Mouse (Mus musculus) forebrain, embryonic 15.5 days (tissue): ENCODE measurements around the gene Emc9. TPM values are rescaled to one million over a fixed set of nuclear protein-coding genes. Genes with fewer than 3 reads are reported as not detected.

Source experiments
- ATAC-seq: fragments of 200-750 bp; cut with Nextera tagmentation; replicated peaks from 2 replicates; pipeline ENCODE4 v1.8.0; 2017; ENCODE audit warnings: mild to moderate bottlenecking, moderate TSS enrichment, moderate library complexity
- H3K27ac ChIP-seq: fragments of 300-500 bp; sonication (generic); replicated peaks from 2 replicates; pipeline ENCODE4 v1.5.1; 2015; ENCODE audit warnings: mild to moderate bottlenecking, inconsistent platforms
- H3K27me3 ChIP-seq: fragments of 300-500 bp; sonication (generic); 2 replicates; pipeline ENCODE4 v1.6.1; 2015; ENCODE audit warnings: inconsistent platforms
- H3K36me3 ChIP-seq: fragments of 300-500 bp; sonication (generic); 2 replicates; pipeline ENCODE4 v1.6.1; 2015; ENCODE audit warnings: mild to moderate bottlenecking, inconsistent platforms
- H3K4me1 ChIP-seq: fragments of 300-500 bp; sonication (generic); 2 replicates; pipeline ENCODE4 v1.6.1; 2015; ENCODE audit warnings: inconsistent platforms
- H3K4me2 ChIP-seq: fragments of 300-500 bp; sonication (generic); replicated peaks from 2 replicates; pipeline ENCODE4 v1.6.1; 2015; ENCODE audit warnings: mild to moderate bottlenecking, inconsistent platforms
- H3K4me3 ChIP-seq: fragments of 300-500 bp; sonication (generic); 2 replicates; pipeline ENCODE4 v1.5.1; 2015; ENCODE audit warnings: mild to moderate bottlenecking, inconsistent platforms
- H3K9ac ChIP-seq: fragments of 300-500 bp; sonication (generic); replicated peaks from 2 replicates; pipeline ENCODE4 v1.6.1; 2015; ENCODE audit warnings: mild to moderate bottlenecking, inconsistent platforms
- H3K9me3 ChIP-seq: fragments of 300-500 bp; sonication (generic); 2 replicates; pipeline ENCODE4 v1.6.1; 2016; ENCODE audit warnings: inconsistent platforms
- WGBS: fragments of 180-500 bp; shearing (Covaris S2); methylation state at CpG from one replicate; pipeline ENCODE4 v1.1.7; 2015; ENCODE audit warnings: mixed read lengths; 5-methylcytosine and 5-hydroxymethylcytosine counted together
- polyA plus RNA-seq: library from polyadenylated mRNA; unstranded; fragments of >200 nt; fragmentation: Nextera tagmentation; extraction: Ambion mirVana; gene quantifications from 2 replicates; pipeline ENCODE4 v1.2.1, GENCODE M21; 2015

The Emc9 gene
- 15.0 and 16.0 TPM in 2 replicates for polyA plus RNA-seq

DNA sequence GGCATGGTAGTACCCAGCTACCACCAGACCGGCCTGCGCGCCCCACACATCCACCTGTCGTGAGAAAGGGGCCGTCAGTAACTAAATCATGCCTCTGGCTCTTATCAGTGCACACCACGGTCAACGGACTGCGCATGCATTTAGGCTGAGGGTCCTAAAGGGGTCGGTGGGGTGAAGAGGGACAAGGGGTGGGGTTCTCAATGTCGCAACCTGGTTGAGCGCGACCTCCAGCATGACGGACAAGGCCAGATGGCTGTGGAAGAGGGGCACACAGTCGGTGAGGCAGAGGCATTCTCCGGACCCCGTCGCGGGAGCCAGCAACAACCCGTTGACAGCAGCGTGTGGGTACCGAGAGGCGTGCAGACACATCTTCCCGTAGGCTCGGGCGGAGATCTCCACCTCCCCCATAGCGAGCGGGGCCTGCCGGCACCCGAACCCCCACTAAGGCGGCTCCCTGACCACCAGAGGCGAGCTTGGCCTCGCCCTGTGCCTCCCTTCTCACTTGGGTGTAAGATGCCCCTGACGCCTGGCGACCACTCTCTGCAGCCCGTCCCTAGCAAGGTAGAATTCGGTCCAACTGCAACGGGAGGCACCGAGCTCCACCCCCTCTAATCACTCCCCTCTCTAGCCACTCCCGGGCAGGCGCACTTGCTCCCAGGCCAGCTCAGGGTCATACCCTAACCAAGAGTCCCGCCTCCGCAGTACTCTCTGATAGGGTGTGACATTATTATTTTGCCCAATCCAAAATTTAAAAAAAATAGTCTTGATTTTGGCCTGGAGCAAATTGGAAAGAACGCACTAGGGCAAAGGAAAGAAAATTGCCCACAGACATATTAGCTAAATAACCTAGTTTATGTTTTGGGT is at the start of gene Emc9:
TSS of gene Emc9 (minus strand) at position 601 of the 864 bp plus-strand sequence.
- H3K36me3 ChIP-seq: peaks cover 8% of the 10 kb centered on the region; the same call in 1 of the 2 replicates
- H3K9ac ChIP-seq: peak within 1 kb of the TSS; percentile 47
- WGBS: 3% methylated on average over 43 of the region's 43 CpGs
- H3K27ac ChIP-seq: no peak within 1 kb of the TSS
- H3K4me1 ChIP-seq: peaks cover 22% of the 10 kb centered on the region
- peak; percentile 65 for ATAC-seq
- H3K9me3 ChIP-seq: no peaks in the 10 kb centered on the region
- H3K4me3 ChIP-seq: peak within 1 kb of the TSS; percentile 43
- H3K4me2 ChIP-seq: peak within 1 kb of the TSS; percentile 51
- H3K27me3 ChIP-seq: no peaks in the 10 kb centered on the region

GRCm38 (mm10) chr14:55629312-55629711 is 44.2 kb upstream of the Emc9 start:
- no peak for ATAC-seq
- WGBS: 49% methylated on average over 5 of the region's 5 CpGs
- Histone ChIP-seq H3K27ac (no peak overlapping the region), H3K4me1 (peaks cover 3% of the 10 kb centered on the region), H3K9ac (no peak overlapping the region), H3K4me2 (no peak overlapping the region), H3K36me3 (peaks cover 84% of the 10 kb centered on the region), H3K4me3 (no peak overlapping the region), H3K27me3 (no peaks in the 10 kb centered on the region), H3K9me3 (no peaks in the 10 kb centered on the region)

DNA sequence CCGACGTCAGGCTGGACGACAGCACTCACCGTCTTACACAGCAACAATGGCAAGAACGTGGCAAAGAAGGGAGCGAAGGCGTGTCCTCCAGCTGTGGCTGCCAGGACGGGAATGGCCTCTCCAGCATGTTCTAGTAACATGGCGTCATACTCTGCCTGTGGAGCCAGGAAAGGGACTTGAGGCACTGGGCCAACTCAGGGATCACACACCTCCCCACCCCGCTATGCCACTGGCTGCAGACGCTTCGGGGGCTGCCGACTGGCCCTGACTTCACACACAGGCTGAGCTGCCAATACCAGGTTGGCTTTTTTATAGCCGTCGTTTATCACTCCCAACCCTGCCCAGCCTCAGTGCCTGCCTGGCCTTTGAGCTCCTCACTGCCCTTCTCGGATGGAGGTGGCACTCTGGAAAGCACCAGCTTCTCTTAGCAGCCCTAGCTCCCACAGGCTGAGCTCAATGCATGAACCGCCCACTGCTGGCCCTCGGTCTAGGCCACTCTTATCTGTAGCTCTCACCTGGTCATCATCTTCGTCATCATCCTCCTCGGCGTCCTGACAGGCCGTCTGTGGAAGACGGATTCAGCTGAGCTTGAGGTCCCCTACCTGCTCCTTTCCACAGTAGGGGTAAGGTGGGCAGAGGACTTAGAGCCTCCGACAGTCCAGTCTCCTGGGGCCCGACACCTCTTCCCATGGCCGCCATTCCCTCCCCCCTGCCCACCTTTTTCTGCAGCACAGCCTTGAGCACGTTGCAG is 43.1 kb upstream of the Emc9 start:
- Histone ChIP-seq H3K36me3 (peaks cover 80% of the 10 kb centered on the region), H3K4me3 (no peak overlapping the region), H3K27ac (no peak overlapping the region), H3K4me1 (no peaks in the 10 kb centered on the region), H3K27me3 (no peaks in the 10 kb centered on the region), H3K9me3 (no peaks in the 10 kb centered on the region), H3K9ac (no peak overlapping the region), H3K4me2 (no peak overlapping the region)
- WGBS: 92% methylated on average over 27 of the region's 27 CpGs
- no peak for ATAC-seq

- H3K27me3 ChIP-seq: no peaks in the 10 kb centered on the region
- peak overlapping the region; percentile 32 for H3K4me3 ChIP-seq
- WGBS: 53% methylated on average over 22 of the region's 22 CpGs
- ATAC-seq: peak; percentile 59; the same call in 1 of the 2 replicates
- 0 out of 2 replicates have a peak, but pooled peaks cover 7% of the 10 kb centered on the region for H3K4me1 ChIP-seq
- no peaks in the 10 kb centered on the region for H3K9me3 ChIP-seq
- H3K36me3 ChIP-seq: no peaks in the 10 kb centered on the region
- H3K4me2 ChIP-seq: peak overlapping the region; percentile 28
- H3K9ac ChIP-seq: no peak overlapping the region
- H3K27ac ChIP-seq: no peak overlapping the region; the same call in 1 of the 2 replicates
These were observed 33.5 kb upstream of the Emc9 start for GRCm38 (mm10) chr14:55618486-55619195.

DNA sequence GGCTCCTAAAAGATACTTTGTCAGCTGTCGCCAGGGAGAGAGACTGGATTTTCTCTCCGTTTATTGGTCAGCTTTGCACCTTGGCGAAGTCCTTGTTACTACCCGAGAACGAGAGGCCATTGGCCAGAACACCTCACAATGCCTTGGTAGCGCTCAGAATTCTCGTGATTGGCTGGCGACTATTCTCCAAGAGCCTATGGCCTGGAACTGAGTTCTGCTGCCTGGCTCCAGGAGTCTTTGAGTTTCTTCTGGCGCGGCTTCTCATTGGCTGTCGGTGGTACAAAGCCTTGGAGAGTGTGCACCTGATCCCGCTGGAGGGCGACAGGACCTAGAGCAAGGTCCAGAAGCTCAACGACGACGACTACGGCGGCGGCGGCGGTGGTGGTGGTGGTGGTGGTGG is 32.7 kb upstream of the Emc9 start, which contains the start of gene Rec8:
TSS of gene Rec8 (plus strand) at position 216 of the 400 bp plus-strand sequence.
- no peak within 1 kb of the TSS for H3K9ac ChIP-seq
- peak within 1 kb of the TSS; percentile 32 for H3K4me3 ChIP-seq
- 0 out of 2 replicates have a peak, but pooled peaks have one; percentile 41 for ATAC-seq
- no peaks in the 10 kb centered on the region for H3K27me3 ChIP-seq
- H3K9me3 ChIP-seq: no peaks in the 10 kb centered on the region
- H3K4me2 ChIP-seq: peak within 1 kb of the TSS; percentile 28
- 25% methylated on average over 21 of the region's 21 CpGs for WGBS
- H3K27ac ChIP-seq: no peak within 1 kb of the TSS; the same call in 1 of the 2 replicates
- H3K4me1 ChIP-seq: 0 out of 2 replicates have a peak, but pooled peaks cover 7% of the 10 kb centered on the region
- no peaks in the 10 kb centered on the region for H3K36me3 ChIP-seq

DNA sequence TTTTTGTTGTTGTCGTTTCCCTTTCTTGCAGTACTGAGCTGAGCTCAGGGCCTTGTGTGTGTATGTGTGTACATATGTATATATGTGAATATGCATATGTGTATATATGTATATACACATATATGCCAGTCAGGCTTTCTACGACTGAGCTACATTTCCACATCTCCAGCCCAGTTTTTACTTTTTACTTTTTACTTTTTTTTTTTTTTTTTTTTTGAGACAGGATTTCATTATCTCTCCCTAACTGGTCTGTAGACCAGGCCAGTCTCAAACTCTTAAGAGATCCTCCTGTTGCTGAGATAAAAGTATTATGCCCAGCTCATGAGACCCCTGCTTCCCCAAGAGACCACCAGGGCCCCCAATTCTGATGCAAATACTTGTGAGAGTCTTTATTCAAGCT is 31.7 kb upstream of the Emc9 start:
- H3K4me1 ChIP-seq: 0 out of 2 replicates have a peak, but pooled peaks cover 7% of the 10 kb centered on the region
- no peak for ATAC-seq
- H3K27me3 ChIP-seq: no peaks in the 10 kb centered on the region
- no peak overlapping the region for H3K4me2 ChIP-seq
- no peak overlapping the region for H3K9ac ChIP-seq
- 79% methylated on average over 2 of the region's 2 CpGs for WGBS
- no peaks in the 10 kb centered on the region for H3K36me3 ChIP-seq
- no peak overlapping the region for H3K27ac ChIP-seq
- H3K9me3 ChIP-seq: no peaks in the 10 kb centered on the region
- H3K4me3 ChIP-seq: no peak overlapping the region

- H3K4me2 ChIP-seq: no peak overlapping the region
- WGBS: 52% methylated on average over 2 of the region's 2 CpGs
- no peak overlapping the region for H3K27ac ChIP-seq
- H3K4me3 ChIP-seq: no peak overlapping the region
- ATAC-seq: no peak
- no peak overlapping the region for H3K9ac ChIP-seq
- H3K9me3 ChIP-seq: no peaks in the 10 kb centered on the region
- H3K36me3 ChIP-seq: no peaks in the 10 kb centered on the region
- H3K4me1 ChIP-seq: 0 out of 2 replicates have a peak, but pooled peaks cover 7% of the 10 kb centered on the region
- H3K27me3 ChIP-seq: no peaks in the 10 kb centered on the region
These were observed 30.8 kb upstream of the Emc9 start for GRCm38 (mm10) chr14:55615876-55616275.

DNA sequence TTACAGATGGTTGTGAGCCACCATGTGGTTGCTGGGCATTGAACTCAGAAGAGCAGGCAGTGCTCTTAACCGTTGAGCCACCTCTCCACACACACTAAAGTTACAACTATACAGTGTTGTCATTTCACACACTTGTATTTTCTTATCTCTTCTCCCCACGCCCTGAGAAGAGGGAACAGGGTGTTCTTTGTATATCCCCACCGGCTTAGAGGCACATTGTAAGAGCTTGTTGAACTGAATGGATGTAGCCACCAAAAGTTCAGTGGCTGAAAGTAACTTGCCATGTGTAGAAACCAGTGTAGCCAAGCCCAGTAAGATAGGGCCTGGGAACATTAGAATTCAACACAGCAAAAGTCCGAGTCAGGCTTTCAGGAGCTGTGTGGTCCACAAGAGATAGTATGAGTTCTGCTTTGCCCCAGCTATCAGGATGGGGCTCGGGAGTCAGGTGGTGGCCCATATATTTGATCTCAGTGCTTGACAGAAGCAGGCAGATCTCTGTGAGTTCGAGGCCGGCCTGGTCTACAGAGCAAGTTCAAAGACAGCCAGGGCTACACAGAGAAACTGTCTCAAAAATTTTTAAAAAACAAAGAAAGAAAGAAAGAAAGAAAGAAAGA is 29.6 kb upstream of the Emc9 start:
- no peak for ATAC-seq
- H3K4me1 ChIP-seq: 0 out of 2 replicates have a peak, but pooled peaks cover 7% of the 10 kb centered on the region
- H3K9me3 ChIP-seq: no peaks in the 10 kb centered on the region
- peaks cover 3% of the 10 kb centered on the region; the same call in 1 of the 2 replicates for H3K36me3 ChIP-seq
- H3K9ac ChIP-seq: no peak overlapping the region
- H3K27ac ChIP-seq: no peak overlapping the region
- H3K27me3 ChIP-seq: no peaks in the 10 kb centered on the region
- 82% methylated on average over 7 of the region's 7 CpGs for whole genome bisulfite sequencing
- no peak overlapping the region for H3K4me2 ChIP-seq
- no peak overlapping the region for H3K4me3 ChIP-seq

GRCm38 (mm10) chr14:55613346-55613745 is 28.2 kb upstream of the Emc9 start:
- Histone ChIP-seq H3K9ac (no peak overlapping the region), H3K4me3 (no peak overlapping the region), H3K4me1 (0 out of 2 replicates have a peak, but pooled peaks cover under 1% of the 10 kb centered on the region), H3K4me2 (no peak overlapping the region), H3K27me3 (no peaks in the 10 kb centered on the region), H3K9me3 (no peaks in the 10 kb centered on the region), H3K36me3 (peaks cover 16% of the 10 kb centered on the region), H3K27ac (no peak overlapping the region)
- no peak for ATAC-seq
- 65% methylated on average over 6 of the region's 6 CpGs for WGBS

DNA sequence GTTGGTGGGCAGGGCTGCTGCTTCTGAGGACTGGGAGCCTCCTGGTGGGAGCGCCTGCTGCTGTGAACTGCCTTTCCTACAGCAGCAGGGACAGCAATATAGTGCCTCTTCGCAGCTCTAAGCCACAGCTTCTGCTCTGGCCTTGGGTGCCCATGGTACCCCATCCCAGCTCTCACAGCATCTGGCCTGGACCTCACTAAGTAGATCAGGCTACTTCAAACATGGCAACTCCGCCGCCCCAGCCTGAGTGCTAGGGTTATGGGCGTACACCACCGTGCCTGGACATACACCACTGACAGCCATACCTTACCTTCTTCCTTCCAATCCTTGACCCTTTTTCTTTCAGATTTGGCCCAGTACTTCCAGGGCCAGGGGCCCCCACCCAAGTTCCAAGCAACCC is 23.2 kb upstream of the Emc9 start:
- H3K4me2 ChIP-seq: no peak overlapping the region
- H3K4me3 ChIP-seq: no peak overlapping the region
- H3K36me3 ChIP-seq: peaks cover 39% of the 10 kb centered on the region
- H3K9me3 ChIP-seq: no peaks in the 10 kb centered on the region
- H3K27ac ChIP-seq: no peak overlapping the region
- no peak for ATAC-seq
- H3K9ac ChIP-seq: no peak overlapping the region
- H3K27me3 ChIP-seq: no peaks in the 10 kb centered on the region
- H3K4me1 ChIP-seq: peaks cover 8% of the 10 kb centered on the region; the same call in 1 of the 2 replicates
- 100% methylated on average over 6 of the region's 6 CpGs for WGBS

DNA sequence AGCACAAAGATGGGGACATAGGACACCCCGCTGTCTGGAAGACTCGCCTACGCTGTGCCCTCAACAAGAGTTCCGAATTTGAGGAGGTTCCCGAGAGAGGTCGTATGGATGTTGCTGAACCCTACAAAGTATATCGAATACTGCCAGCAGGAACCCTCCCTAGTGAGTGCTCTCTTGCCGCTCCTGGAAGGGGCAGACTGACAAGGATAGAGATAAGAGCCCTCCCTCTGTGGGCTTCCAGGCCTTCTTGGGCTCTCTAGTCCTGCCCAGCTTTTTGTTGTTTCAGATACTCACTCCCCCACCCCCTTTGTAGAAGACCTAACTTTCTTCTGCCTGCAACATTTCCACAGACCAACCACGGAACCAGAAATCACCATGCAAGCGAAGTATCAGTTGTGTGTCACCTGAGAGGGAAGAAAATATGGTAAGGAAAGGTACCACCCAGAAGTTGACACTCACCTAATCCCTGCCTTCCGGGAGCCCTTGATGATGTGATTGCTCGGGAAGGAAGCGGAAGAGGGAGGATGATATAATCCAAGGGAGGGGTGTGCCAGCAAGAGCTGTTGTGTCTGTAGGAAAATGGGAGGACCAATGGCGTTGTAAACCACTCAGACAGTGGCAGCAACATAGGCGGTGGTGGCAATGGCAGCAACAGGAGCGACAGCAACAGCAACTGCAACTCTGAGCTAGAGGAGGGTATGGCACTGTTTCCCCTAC is 20.8 kb upstream of the Emc9 start:
- Histone ChIP-seq H3K4me3 (no peak overlapping the region), H3K9ac (no peak overlapping the region), H3K9me3 (no peaks in the 10 kb centered on the region), H3K27me3 (no peaks in the 10 kb centered on the region), H3K36me3 (peaks cover 61% of the 10 kb centered on the region), H3K4me1 (peaks cover 8% of the 10 kb centered on the region; the same call in 1 of the 2 replicates), H3K27ac (no peak overlapping the region), H3K4me2 (no peak overlapping the region)
- no peak for ATAC-seq
- WGBS: 92% methylated on average over 16 of the region's 16 CpGs
